Mouse (Mus musculus): ENCODE data around the gene Pik3ca.

- TF ChIP-seq CTCF (IDR thresholded peaks at IDR 0.05; ENCODE audit: borderline replicate concordance, insufficient read depth, low read length), result no peak
- TF ChIP-seq POLR2A (IDR thresholded peaks at IDR 0.05; ENCODE audit: low read depth, low read length), result peak; percentile 80
Measured at GRCm38 (mm10) chr3:32364195-32364594, 33.3 kb upstream of the Pik3ca start.

All from embryonic fibroblast, embryonic 13.5 days (primary cell).